Mouse (Mus musculus) E14TG2a.4 (cell line): ENCODE measurements around the gene Pkp4.

Experiments
- H3K27me3 ChIP-seq: 2 replicates; pipeline ENCODE4 v1.6.1; 2014; ENCODE audit warnings: low read length, control low read depth; ENCODE audit not compliant: insufficient read depth
- H3K36me3 ChIP-seq: 2 replicates; pipeline ENCODE4 v1.6.1; 2014; ENCODE audit warnings: low read length, control low read depth; ENCODE audit not compliant: insufficient read depth
- H3K4me1 ChIP-seq: replicated peaks from 2 replicates; pipeline ENCODE4 v1.6.1; 2014; ENCODE audit warnings: low read depth, low read length, control low read depth
- H3K4me3 ChIP-seq: replicated peaks from 2 replicates; pipeline ENCODE4 v1.5.1; 2014; ENCODE audit warnings: mild to moderate bottlenecking, low read length
- H3K9me3 ChIP-seq: 2 replicates; pipeline ENCODE4 v1.6.1; 2014; ENCODE audit warnings: low read length, control low read depth
- CTCF ChIP-seq: conservative IDR thresholded peaks from 2 replicates; pipeline ENCODE4 v1.5.1; 2014; ENCODE audit warnings: low read length
- NANOG ChIP-seq: IDR thresholded peaks from 2 replicates; pipeline ENCODE4 v1.6.1; 2014; ENCODE audit warnings: borderline replicate concordance, low read length, mixed read lengths
- POU5F1 ChIP-seq: IDR thresholded peaks from 2 replicates; pipeline ENCODE4 v1.6.1; 2014; ENCODE audit warnings: low read length, borderline replicate concordance

Gene Pkp4

GRCm38 (mm10) chr2:59205092-59205491, 44.4 kb downstream of the Pkp4 start:
- no peaks in the 10 kb centered on the region for H3K9me3 ChIP-seq
- H3K36me3 ChIP-seq, result peaks cover 27% of the 10 kb centered on the region; the same call in 1 of the 2 replicates
- peaks cover 41% of the 10 kb centered on the region for H3K4me1 ChIP-seq
- H3K27me3 ChIP-seq, result no peaks in the 10 kb centered on the region
- no peak overlapping the region for H3K4me3 ChIP-seq
- TF ChIP-seq POU5F1, result no peak

- Histone ChIP-seq H3K9me3 (no peaks in the 10 kb centered on the region), H3K27me3 (no peaks in the 10 kb centered on the region), H3K4me1 (peaks cover 30% of the 10 kb centered on the region), H3K36me3 (peaks cover 31% of the 10 kb centered on the region), H3K4me3 (no peak overlapping the region)
- no peak for TF ChIP-seq NANOG
- no peak for TF ChIP-seq CTCF
- TF ChIP-seq POU5F1, result no peak
Measured at GRCm38 (mm10) chr2:59206190-59206589, 45.5 kb downstream of the Pkp4 start.

GRCm38 (mm10) chr2:59207240-59207639, 46.6 kb downstream of the Pkp4 start:
- Histone ChIP-seq H3K4me3 (no peak overlapping the region), H3K36me3 (peaks cover 32% of the 10 kb centered on the region), H3K27me3 (no peaks in the 10 kb centered on the region), H3K4me1 (peaks cover 29% of the 10 kb centered on the region), H3K9me3 (no peaks in the 10 kb centered on the region)
- TF ChIP-seq POU5F1, result no peak
- TF ChIP-seq CTCF, result no peak
- TF ChIP-seq NANOG, result no peak

GRCm38 (mm10) chr2:59207725-59208124, 47.1 kb downstream of the Pkp4 start:
- Histone ChIP-seq H3K27me3 (no peaks in the 10 kb centered on the region), H3K4me3 (no peak overlapping the region), H3K36me3 (peaks cover 33% of the 10 kb centered on the region), H3K9me3 (no peaks in the 10 kb centered on the region), H3K4me1 (peaks cover 30% of the 10 kb centered on the region)
- TF ChIP-seq POU5F1, result no peak
- TF ChIP-seq CTCF, result no peak
- no peak for TF ChIP-seq NANOG

- Histone ChIP-seq H3K36me3 (peaks cover 29% of the 10 kb centered on the region), H3K9me3 (no peaks in the 10 kb centered on the region), H3K27me3 (no peaks in the 10 kb centered on the region), H3K4me1 (peaks cover 30% of the 10 kb centered on the region), H3K4me3 (no peak overlapping the region)
- TF ChIP-seq CTCF (no peak), NANOG (no peak), POU5F1 (no peak)
Measured at GRCm38 (mm10) chr2:59208276-59208675, 47.6 kb downstream of the Pkp4 start.

GRCm38 (mm10) chr2:59211051-59211450, 50.4 kb downstream of the Pkp4 start:
- TF ChIP-seq CTCF, result no peak
- Histone ChIP-seq H3K27me3 (no peaks in the 10 kb centered on the region), H3K9me3 (no peaks in the 10 kb centered on the region), H3K36me3 (peaks cover 36% of the 10 kb centered on the region), H3K4me3 (no peak overlapping the region), H3K4me1 (peaks cover 53% of the 10 kb centered on the region)

- H3K9me3 ChIP-seq, result no peaks in the 10 kb centered on the region
Measured at GRCm38 (mm10) chr2:59212430-59212829, 51.8 kb downstream of the Pkp4 start.

GRCm38 (mm10) chr2:59212846-59213245, 52.2 kb downstream of the Pkp4 start:
- TF ChIP-seq NANOG (no peak), CTCF (no peak), POU5F1 (no peak)
- Histone ChIP-seq H3K4me1 (peaks cover 56% of the 10 kb centered on the region), H3K27me3 (no peaks in the 10 kb centered on the region)

More at GRCm38 (mm10) chr2:59212430-59212829, 51.8 kb downstream of the Pkp4 start:
- TF ChIP-seq NANOG (no peak), CTCF (no peak), POU5F1 (no peak)
- peaks cover 48% of the 10 kb centered on the region for H3K36me3 ChIP-seq
- H3K4me1 ChIP-seq, result peaks cover 56% of the 10 kb centered on the region
- H3K4me3 ChIP-seq, result no peak overlapping the region
- H3K27me3 ChIP-seq, result no peaks in the 10 kb centered on the region

GRCm38 (mm10) chr2:59217931-59218330, 57.3 kb downstream of the Pkp4 start:
- TF ChIP-seq CTCF, result no peak
- no peak for TF ChIP-seq POU5F1
- no peak for TF ChIP-seq NANOG
- no peaks in the 10 kb centered on the region for H3K9me3 ChIP-seq

More at GRCm38 (mm10) chr2:59212846-59213245, 52.2 kb downstream of the Pkp4 start:
- Histone ChIP-seq H3K4me3 (no peak overlapping the region), H3K9me3 (no peaks in the 10 kb centered on the region), H3K36me3 (peaks cover 52% of the 10 kb centered on the region)

More at GRCm38 (mm10) chr2:59217931-59218330, 57.3 kb downstream of the Pkp4 start:
- no peak overlapping the region for H3K4me3 ChIP-seq
- H3K36me3 ChIP-seq, result peaks cover 57% of the 10 kb centered on the region
- H3K27me3 ChIP-seq, result no peaks in the 10 kb centered on the region
- peaks cover 59% of the 10 kb centered on the region for H3K4me1 ChIP-seq
